Mouse (Mus musculus): ENCODE data around the gene Ppp2r3d.

DNA sequence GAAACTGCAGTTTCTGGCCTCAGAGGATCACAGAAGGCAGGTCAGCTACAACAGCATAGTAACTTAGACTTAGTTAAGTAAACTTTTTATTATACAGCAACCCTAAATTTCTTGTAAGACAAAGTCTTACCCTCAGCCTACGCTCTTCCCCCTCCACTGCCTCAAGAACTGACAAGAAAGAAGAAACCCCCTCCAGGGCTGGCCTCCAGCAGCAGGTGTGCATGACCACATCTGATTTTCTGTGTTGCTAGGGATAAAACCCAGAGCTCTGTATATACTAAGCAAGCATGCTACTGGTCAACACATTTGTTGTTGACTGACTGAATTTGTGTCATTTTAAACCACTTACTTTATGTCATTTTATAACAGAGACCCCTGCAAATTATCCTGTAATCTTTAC is 65.1 kb downstream of the Ppp2r3d start:
- no peak for TF ChIP-seq CTCF (IDR thresholded peaks at IDR 0.05; ENCODE audit: low read depth)
- no peak for TF ChIP-seq EP300 (IDR thresholded peaks at IDR 0.05; ENCODE audit: low read depth)

Data from liver, embryonic 14.5 days (tissue).